Mouse (Mus musculus): ENCODE measurements around the gene Mrpl12.

The Mrpl12 gene

DNA sequence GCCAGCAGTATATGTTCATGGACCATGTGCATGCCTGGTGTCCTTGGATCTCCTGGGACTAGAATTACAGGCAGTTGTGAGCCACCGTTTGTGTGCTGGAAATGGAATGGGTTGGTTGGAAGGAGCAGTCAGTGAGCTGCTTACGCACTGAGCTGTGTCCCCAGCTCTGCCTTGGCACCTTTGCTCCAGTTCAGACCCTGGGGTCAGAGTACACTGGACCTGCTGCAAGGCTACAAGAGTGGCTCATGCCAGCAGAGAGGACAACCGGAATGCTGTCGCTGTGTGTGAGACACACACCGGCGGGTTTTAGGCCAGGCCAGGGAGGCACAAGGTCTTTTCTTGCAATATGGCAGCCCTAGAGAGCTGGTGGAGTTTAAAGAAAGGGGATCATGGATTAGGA is 12.4 kb upstream of the Mrpl12 start:
- DNase-seq (ENCODE audit: low spot score) = no peak

GRCm38 (mm10) chr11:120483448-120483934 is 922 bp upstream of the Mrpl12 start:
- DNase-seq (ENCODE audit: low spot score) = no peak

GRCm38 (mm10) chr11:120485251-120485650 is 838 bp downstream of the Mrpl12 start:
- DNase-seq (ENCODE audit: low spot score) = no peak

GRCm38 (mm10) chr11:120488516-120488915 is 4.1 kb downstream of the Mrpl12 start:
- DNase-seq (ENCODE audit: low spot score) = no peak

GRCm38 (mm10) chr11:120489054-120489761 is 4.8 kb downstream of the Mrpl12 start:
- peak; percentile 95 for DNase-seq (ENCODE audit: low spot score)

- no peak for DNase-seq (ENCODE audit: low spot score)
These were observed 6.1 kb downstream of the Mrpl12 start for GRCm38 (mm10) chr11:120490291-120491046.

GRCm38 (mm10) chr11:120491317-120492023 is 7.1 kb downstream of the Mrpl12 start, which contains the start of gene Slc25a10:
TSS of gene Slc25a10 (plus strand) at chr11:120491840.
- peak; percentile 94 for DNase-seq (ENCODE audit: low spot score)

DNA sequence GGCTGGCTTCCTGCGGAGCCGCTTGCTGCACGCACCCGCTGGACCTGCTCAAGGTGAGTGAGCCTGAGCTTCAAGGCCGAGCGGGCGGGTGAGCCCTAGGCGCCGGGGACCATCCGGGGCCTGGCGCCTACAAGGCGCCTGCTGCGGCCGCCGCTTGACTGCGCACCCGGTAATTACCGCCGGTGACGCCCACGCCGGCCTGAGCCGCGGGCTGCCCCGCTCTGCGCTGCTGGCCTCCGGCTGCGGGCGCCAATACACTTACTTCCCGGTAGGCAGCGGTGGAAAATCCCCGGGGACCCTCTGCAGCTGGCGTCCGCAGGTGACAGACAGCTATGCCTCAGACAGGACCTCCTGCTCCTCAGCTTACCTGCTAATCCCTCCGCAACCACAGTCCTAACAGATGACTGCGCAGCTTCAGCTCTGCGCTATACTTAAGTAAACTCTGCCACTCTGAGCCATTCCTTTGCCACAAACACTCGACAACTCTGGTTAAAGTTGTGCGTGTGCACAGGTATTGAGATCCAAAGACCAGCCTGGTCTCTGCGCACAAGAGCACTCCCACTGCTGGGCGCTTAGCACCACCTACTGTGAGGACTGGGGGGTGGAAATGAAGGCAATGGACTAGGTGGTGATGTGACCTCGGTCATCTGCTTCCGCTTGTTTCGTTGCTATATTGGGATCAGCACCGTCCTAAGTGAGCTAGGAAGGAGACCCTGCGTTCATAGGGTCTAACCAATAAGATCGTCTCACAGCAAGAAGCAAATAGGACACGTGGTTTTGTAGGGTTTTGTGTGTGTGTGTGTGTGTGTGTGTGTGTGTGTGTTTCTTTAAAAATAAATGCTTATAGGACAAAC is 7.8 kb downstream of the Mrpl12 start:
- DNase-seq (ENCODE audit: low spot score) = peak; percentile 42

DNA sequence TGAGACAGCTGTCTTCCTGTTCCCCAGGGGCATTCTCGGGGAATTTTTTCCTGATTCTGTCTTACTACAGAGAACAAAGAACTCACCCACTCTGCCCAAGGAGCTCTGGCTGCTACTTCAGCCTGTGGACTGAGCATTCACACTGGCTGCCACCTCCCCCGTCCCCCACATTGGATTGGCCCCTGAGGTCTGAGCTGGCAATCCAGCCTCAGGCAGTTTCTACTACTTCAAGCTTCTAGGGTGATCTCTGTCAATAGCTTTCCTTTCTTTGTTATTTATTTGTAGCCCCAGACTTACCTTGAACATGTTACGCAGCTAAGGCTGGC is 8.4 kb downstream of the Mrpl12 start:
- DNase-seq (ENCODE audit: low spot score) = peak; percentile 38

DNA sequence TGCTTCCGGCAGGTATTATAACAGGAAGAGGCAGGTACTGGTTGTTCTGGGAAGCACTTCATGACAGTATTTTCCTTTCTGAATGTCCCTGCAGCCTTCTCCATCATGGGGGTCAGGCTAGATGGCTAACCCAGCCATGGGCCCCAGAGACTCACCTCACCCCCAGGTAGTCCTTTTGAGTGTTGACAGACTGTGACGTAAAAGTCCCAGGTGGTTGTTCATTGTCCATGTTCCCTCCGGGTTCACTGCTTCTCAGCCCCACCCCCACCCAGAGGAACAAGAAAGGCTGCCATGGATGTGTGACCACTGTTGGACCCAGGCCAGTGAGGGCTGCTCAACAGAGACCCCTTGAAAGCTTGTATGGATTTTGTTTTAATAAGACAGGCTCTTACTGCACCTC is 8.9 kb downstream of the Mrpl12 start:
- DNase-seq (ENCODE audit: low spot score) = no peak

- DNase-seq (ENCODE audit: low spot score) = no peak
These were observed 9.5 kb downstream of the Mrpl12 start for GRCm38 (mm10) chr11:120493911-120494310.

GRCm38 (mm10) chr11:120497436-120497835 is 13.0 kb downstream of the Mrpl12 start:
- no peak for DNase-seq (ENCODE audit: low spot score)

DNA sequence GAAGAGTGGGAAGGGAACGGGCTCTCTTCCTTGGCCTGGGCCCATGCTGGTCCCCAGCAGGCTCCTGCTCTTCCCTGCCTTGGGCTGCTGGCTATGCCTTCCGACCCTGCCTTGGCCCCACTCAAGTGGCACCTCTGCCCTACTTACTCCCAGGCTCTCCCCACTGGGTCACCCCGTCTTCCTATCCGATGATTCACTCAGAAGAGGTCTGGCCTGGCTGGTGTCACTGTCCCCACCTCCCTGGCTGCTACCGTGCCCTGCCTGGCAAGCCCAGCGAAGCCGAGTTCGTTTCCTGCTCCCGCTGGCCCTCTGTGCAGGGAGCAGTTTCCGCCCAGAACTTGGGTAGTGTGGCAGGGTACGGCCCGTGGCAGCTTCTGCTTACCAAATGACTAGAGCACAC is 13.8 kb downstream of the Mrpl12 start:
- DNase-seq (ENCODE audit: low spot score) = no peak

- no peak for DNase-seq (ENCODE audit: low spot score)
These were observed 14.5 kb downstream of the Mrpl12 start for GRCm38 (mm10) chr11:120498891-120499290.

DNA sequence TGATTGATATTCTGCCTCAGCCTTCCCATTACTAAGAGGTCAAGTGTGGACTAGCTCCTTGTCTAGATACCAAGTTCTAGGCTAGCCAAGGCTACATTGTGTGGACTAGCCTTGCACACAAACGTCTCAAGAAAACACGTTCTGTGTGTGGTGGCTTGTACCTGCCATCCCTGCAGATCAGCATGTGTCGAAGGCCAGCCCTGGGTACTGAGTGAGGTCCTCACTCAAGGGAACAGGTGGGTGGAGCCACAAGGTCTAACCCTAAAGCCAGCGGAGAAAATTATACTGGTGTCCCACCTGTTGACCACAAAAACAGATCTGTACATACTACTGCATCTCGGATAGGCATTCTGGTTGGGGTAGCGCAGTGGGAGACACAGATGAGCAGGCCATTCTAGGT is 15.5 kb downstream of the Mrpl12 start:
- DNase-seq (ENCODE audit: low spot score) = no peak

DNA sequence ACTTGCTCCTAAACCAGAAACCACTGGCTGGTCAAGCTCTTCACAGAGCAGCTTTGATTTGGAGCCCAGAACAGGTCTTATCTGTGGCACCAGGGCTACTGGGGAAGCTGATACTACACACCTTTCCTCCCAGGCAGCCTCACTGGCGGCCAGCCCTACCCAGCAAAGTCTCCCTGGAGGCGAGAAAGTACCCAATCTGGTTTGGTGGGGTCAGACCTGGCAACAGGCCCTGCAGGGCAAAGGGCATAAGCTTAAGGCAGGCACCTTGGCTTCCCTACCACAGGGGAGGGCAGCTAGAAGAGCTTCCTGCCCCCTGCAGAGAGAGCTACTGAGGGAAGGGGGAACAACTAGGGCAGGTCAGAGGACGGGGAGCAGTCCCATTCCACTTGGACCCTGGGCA is 15.9 kb downstream of the Mrpl12 start:
- no peak for DNase-seq (ENCODE audit: low spot score)

GRCm38 (mm10) chr11:120501018-120501417 is 16.6 kb downstream of the Mrpl12 start:
- DNase-seq (ENCODE audit: low spot score) = no peak

DNA sequence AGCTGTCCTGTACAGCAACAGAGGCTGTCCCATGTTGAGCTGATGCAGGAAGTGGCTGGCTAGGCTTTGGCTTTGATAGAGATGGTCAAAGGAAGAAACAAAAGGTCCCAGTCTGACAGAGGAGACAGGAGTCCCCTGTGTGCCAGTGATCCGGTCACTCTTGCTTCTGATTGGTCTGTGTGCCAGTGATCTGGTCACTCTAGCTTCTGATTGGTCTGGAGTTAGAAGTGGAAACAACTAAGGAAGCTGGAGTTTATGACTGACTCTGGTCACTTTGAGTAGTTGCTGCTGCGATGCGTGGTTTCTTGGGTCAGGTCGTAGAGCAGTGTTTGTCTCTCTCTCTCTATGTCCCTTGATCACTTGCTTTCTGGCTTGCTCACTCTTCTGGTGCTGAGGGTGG is 17.3 kb downstream of the Mrpl12 start:
- no peak for DNase-seq (ENCODE audit: low spot score)

GRCm38 (mm10) chr11:120505661-120506060 is 21.2 kb downstream of the Mrpl12 start:
- no peak for DNase-seq (ENCODE audit: low spot score)

DNA sequence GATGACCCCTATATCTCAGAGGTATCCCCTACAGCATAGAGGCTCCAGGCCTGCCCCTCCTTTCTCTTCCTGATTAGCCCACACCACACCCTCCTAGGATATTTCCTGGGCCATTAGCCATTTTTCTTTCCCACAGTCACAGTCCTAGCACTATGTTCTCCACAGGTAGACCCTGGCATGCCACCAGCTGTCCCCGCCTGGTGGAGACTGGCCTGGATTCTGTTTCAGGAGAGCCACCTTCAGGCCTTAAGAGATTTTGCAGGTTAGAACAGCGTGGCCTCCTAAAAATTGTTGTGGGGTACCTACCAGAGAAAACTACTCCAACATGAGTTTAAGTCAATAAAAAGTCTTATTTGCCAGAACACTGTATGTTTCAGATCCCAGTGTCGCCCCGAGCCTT is 22.5 kb downstream of the Mrpl12 start:
- DNase-seq (ENCODE audit: low spot score) = peak; percentile 21

DNA sequence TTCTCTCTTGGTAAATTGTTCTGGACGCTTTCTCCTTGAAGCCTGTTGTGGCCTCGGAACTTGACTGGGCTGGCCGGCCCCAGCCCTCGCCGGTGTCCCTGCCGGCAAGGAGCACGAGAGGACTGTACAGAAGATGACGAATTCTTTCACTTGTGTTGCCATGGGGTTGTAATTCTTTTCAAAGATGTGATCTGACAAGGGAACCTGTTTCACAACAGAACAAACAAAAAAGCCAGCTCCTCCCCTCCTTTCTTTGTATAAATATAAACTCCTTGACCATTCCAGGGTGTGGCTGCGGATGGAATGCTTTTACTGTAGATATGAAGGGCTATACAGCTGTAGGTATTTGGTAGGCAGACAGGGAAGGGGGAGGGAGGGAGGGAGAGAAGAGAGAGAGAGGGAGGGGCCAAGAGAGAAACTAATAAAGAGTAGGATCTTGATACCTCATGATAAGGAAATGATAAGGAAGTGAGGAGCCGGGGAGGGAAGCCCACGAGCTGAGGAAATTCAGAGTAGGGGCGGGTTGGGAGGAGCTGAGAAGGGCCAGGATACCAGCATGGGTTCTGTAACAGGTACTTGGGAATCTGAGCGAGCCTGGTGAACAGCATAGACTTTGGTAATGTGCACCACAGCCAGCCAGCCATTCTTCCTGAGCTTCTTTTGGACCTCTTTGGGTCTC is 23.3 kb downstream of the Mrpl12 start:
- no peak for DNase-seq (ENCODE audit: low spot score)

All from retina, embryonic 14.5 days (tissue).